ENCODE assay signal across 29 mouse cellular contexts in the genomic region with DNA sequence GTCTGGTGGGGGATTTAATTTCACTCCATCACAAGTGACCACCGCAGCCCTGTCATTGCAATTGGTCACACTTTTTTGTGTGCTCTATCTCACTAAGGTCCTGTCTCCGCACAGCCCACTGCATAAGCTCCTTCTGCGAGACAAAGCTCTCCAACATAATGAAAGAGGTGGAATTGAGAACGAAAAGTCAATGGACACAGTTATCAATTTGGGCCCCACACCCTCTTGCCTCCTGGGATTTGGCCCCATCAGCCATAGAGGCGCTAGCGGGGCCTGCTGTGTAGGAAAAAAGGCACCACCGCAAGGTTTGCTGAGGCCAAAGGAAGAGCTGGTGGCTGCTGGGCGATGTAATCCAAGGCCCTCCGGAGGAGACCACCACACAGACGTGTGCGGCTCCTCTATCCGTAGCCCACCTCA.
DNase-seq lines count a peak whose midpoint lies in the region; ATAC-seq lines count a peak whose summit lies in the region.
"Had no signal": no experiment of that assay in that cellular context is flagged by ENCODE, and none has a peak within 500 bp of the region (broad histone marks: within the 10 kb centered on the region; RNA-seq: fewer than 3 reads in every experiment).

No protein-coding gene starts in this region.

- H3K4me1 ChIP-seq in hindbrain, embryonic 10.5 days (replicated peaks): peaks cover 22% of the 10 kb centered on the region
- H3K4me1 ChIP-seq in hindbrain, embryonic 16.5 days (ENCODE audit: control insufficient read depth, insufficient read depth, low read depth, low read length): no peaks in the 10 kb centered on the region
- H3K4me1 ChIP-seq in midbrain, embryonic 12.5 days: no peaks in the 10 kb centered on the region
- H3K4me1 ChIP-seq in midbrain, embryonic 15.5 days: no peaks in the 10 kb centered on the region
- H3K4me1 ChIP-seq: hindbrain, embryonic 15.5 days; intestine, embryonic 15.5 days; liver, embryonic 12.5 days; megakaryocyte, embryonic 14.5 days had no signal

- no peak overlapping the region; the same call in 1 of the 2 replicates for H3K4me2 ChIP-seq in hindbrain, embryonic 16.5 days (ENCODE audit: low read length)
- peak overlapping the region; percentile 26 for H3K4me2 ChIP-seq in midbrain, embryonic 12.5 days (replicated peaks)
- H3K4me2 ChIP-seq in midbrain, embryonic 15.5 days: no peak overlapping the region
- H3K4me2 ChIP-seq: hindbrain, embryonic 15.5 days; intestine, embryonic 15.5 days; liver, embryonic 12.5 days had no signal

- no peak overlapping the region for H3K9ac ChIP-seq in hindbrain, embryonic 16.5 days (ENCODE audit: low read depth, low read length)
- no peak overlapping the region for H3K9ac ChIP-seq in midbrain, embryonic 12.5 days (replicated peaks)
- H3K9ac ChIP-seq in midbrain, embryonic 15.5 days: no peak overlapping the region
- H3K9ac ChIP-seq: hindbrain, embryonic 15.5 days; intestine, embryonic 15.5 days; liver, embryonic 12.5 days; liver, postnatal 0 days had no signal

- peak overlapping the region; percentile 64; the same call in 1 of the 2 replicates for H3K27ac ChIP-seq in hindbrain, embryonic 10.5 days
- no peak overlapping the region for H3K27ac ChIP-seq in hindbrain, embryonic 16.5 days (ENCODE audit: low read depth, low read length)
- no peak overlapping the region for H3K27ac ChIP-seq in midbrain, embryonic 12.5 days (replicated peaks)
- no peak overlapping the region for H3K27ac ChIP-seq in midbrain, embryonic 15.5 days
- H3K27ac ChIP-seq: gastrocnemius, adult 2 months; hindbrain, embryonic 15.5 days; intestine, embryonic 15.5 days; layer of hippocampus, adult 2 months; liver, embryonic 12.5 days had no signal

- H3K36me3 ChIP-seq in hindbrain, embryonic 10.5 days: no peaks in the 10 kb centered on the region
- no peaks in the 10 kb centered on the region for H3K36me3 ChIP-seq in hindbrain, embryonic 16.5 days (ENCODE audit: control insufficient read depth, insufficient read depth, low read length)
- no peaks in the 10 kb centered on the region for H3K36me3 ChIP-seq in midbrain, embryonic 12.5 days
- no peaks in the 10 kb centered on the region for H3K36me3 ChIP-seq in midbrain, embryonic 15.5 days (replicated peaks)
- H3K36me3 ChIP-seq: hindbrain, embryonic 15.5 days; intestine, embryonic 15.5 days; liver, embryonic 12.5 days had no signal

- peak; percentile 64 for DNase-seq in hindbrain, embryonic 10.5 days (ENCODE audit: low spot score)
- peak; percentile 61 for DNase-seq in mesoderm, embryonic 11.5 days (ENCODE audit: low read depth, low spot score)
- no peak for DNase-seq in left cerebral cortex, adult 9 months (ENCODE audit: low spot score in 2 of 2)
- DNase-seq: adrenal gland, postnatal 25 days; cerebellum, adult 8-10 months; cerebellum, postnatal 25 days; gastrocnemius, adult 2 months; gastrocnemius, postnatal 36 days; heart, postnatal 14 days; kidney, adult 2 months; kidney, postnatal 36 days; left cerebral cortex, postnatal 4 days; liver, postnatal 0 days; lung, postnatal 4 days; retina, postnatal 1 day; right cerebral cortex, postnatal 14 days; thymus, postnatal 4 days had no signal

- peaks cover 7% of the 10 kb centered on the region for H3K9me3 ChIP-seq in hindbrain, embryonic 10.5 days
- peaks cover 3% of the 10 kb centered on the region; the same call in 1 of the 2 replicates for H3K9me3 ChIP-seq in hindbrain, embryonic 16.5 days (ENCODE audit: control insufficient read depth, low read length)
- H3K9me3 ChIP-seq in midbrain, embryonic 12.5 days: 0 out of 2 replicates have a peak, but pooled peaks cover 4% of the 10 kb centered on the region
- H3K9me3 ChIP-seq in midbrain, embryonic 15.5 days: no peaks in the 10 kb centered on the region
- H3K9me3 ChIP-seq: hindbrain, embryonic 15.5 days; intestine, embryonic 15.5 days had no signal

- WGBS in hindbrain, embryonic 10.5 days: 33% methylated on average over 12 of the region's 12 CpGs
- 28% methylated on average over 12 of the region's 12 CpGs for WGBS in hindbrain, embryonic 16.5 days
- 58% methylated on average over 12 of the region's 12 CpGs for WGBS in midbrain, embryonic 12.5 days
- WGBS in midbrain, embryonic 15.5 days: 31% methylated on average over 12 of the region's 12 CpGs

- H3K27me3 ChIP-seq in hindbrain, embryonic 10.5 days (ENCODE audit: insufficient read depth, poor library complexity, severe bottlenecking): peaks cover 42% of the 10 kb centered on the region
- H3K27me3 ChIP-seq in hindbrain, embryonic 16.5 days (replicated peaks; ENCODE audit: control insufficient read depth, insufficient read depth, low read length): no peaks in the 10 kb centered on the region
- H3K27me3 ChIP-seq in midbrain, embryonic 12.5 days: peaks cover 75% of the 10 kb centered on the region
- peaks cover 14% of the 10 kb centered on the region for H3K27me3 ChIP-seq in midbrain, embryonic 15.5 days (replicated peaks)
- H3K27me3 ChIP-seq: intestine, embryonic 15.5 days; liver, embryonic 12.5 days; megakaryocyte, embryonic 14.5 days; Patski had no signal

- no peak overlapping the region for H3K4me3 ChIP-seq in hindbrain, embryonic 10.5 days
- H3K4me3 ChIP-seq in hindbrain, embryonic 16.5 days (ENCODE audit: low read length): no peak overlapping the region
- no peak overlapping the region for H3K4me3 ChIP-seq in midbrain, embryonic 12.5 days
- no peak overlapping the region for H3K4me3 ChIP-seq in midbrain, embryonic 15.5 days
- H3K4me3 ChIP-seq: erythroblast, embryonic 14.5 days; gastrocnemius, adult 2 months; hindbrain, embryonic 15.5 days; intestine, embryonic 15.5 days; layer of hippocampus, adult 2 months; liver, embryonic 12.5 days; megakaryocyte, embryonic 14.5 days had no signal

- ATAC-seq in hindbrain, embryonic 16.5 days: no peak
- ATAC-seq in midbrain, embryonic 12.5 days (ENCODE audit: low FRiP score, low read depth): peak; percentile 97
- no peak; the same call in 1 of the 2 replicates for ATAC-seq in midbrain, embryonic 15.5 days (replicated peaks)
- no peak for ATAC-seq in granulocyte monocyte progenitor cell, adult 5-6 weeks (replicated peaks; ENCODE audit: poor library complexity, severe bottlenecking)
- ATAC-seq: forebrain, embryonic 16.5 days; intestine, embryonic 15.5 days; liver, embryonic 12.5 days; liver, postnatal 0 days; Patski had no signal

Comparison
In these comparisons a context has a peak if more than half of its experiments do, and no peak if none do; other contexts are left out.
1. DNase-seq: peak in hindbrain, embryonic 10.5 days (single experiment) and mesoderm, embryonic 11.5 days (single experiment); none in left cerebral cortex, adult 9 months (0 of 2).